Mouse (Mus musculus): ENCODE data around the gene Pde4b.

The Pde4b gene

GRCm38 (mm10) chr4:102557508-102558220 lies 470.3 kb downstream of the Pde4b start:
- no peak for DNase-seq

GRCm38 (mm10) chr4:102558328-102558727 lies 471.0 kb downstream of the Pde4b start:
- DNase-seq = no peak

- DNase-seq = no peak
Observed at GRCm38 (mm10) chr4:102560676-102561280, 473.4 kb downstream of the Pde4b start.

GRCm38 (mm10) chr4:102563273-102563855 lies 476.0 kb downstream of the Pde4b start:
- DNase-seq = no peak

- no peak for DNase-seq
Observed at GRCm38 (mm10) chr4:102564286-102564685, 476.9 kb downstream of the Pde4b start.

- DNase-seq = no peak
Observed at GRCm38 (mm10) chr4:102566421-102566820, 479.1 kb downstream of the Pde4b start.

GRCm38 (mm10) chr4:102567111-102567510 lies 479.8 kb downstream of the Pde4b start:
- DNase-seq = no peak

- no peak for DNase-seq
Observed at GRCm38 (mm10) chr4:102567676-102568254, 480.4 kb downstream of the Pde4b start.

- peak; percentile 43 to 64 for DNase-seq
Observed at GRCm38 (mm10) chr4:102568591-102568990, 481.2 kb downstream of the Pde4b start.

GRCm38 (mm10) chr4:102569101-102569583 lies 481.8 kb downstream of the Pde4b start:
- DNase-seq = peak; percentile 50 to 77

- peak; percentile 68 to 79 for DNase-seq
Observed at GRCm38 (mm10) chr4:102569950-102570765, 482.8 kb downstream of the Pde4b start.

- peak in 1 of 2 experiments; percentile 44 for DNase-seq
Observed at GRCm38 (mm10) chr4:102570766-102571411, 483.5 kb downstream of the Pde4b start.

GRCm38 (mm10) chr4:102572031-102572430 lies 484.7 kb downstream of the Pde4b start:
- peak in 1 of 2 experiments; percentile 29 for DNase-seq

GRCm38 (mm10) chr4:102572591-102572990 lies 485.2 kb downstream of the Pde4b start:
- DNase-seq = no peak

GRCm38 (mm10) chr4:102573361-102573781 lies 486.0 kb downstream of the Pde4b start:
- DNase-seq = no peak

- peak; percentile 13 to 55 for DNase-seq
Observed at GRCm38 (mm10) chr4:102574226-102574625, 486.9 kb downstream of the Pde4b start.

- no peak for DNase-seq
Observed at GRCm38 (mm10) chr4:102574666-102575254, 487.4 kb downstream of the Pde4b start.

- no peak for DNase-seq
Observed at GRCm38 (mm10) chr4:102576109-102576508, 488.8 kb downstream of the Pde4b start.

- no peak for DNase-seq
Observed at GRCm38 (mm10) chr4:102577636-102578035, 490.3 kb downstream of the Pde4b start.

- DNase-seq = no peak
Observed at GRCm38 (mm10) chr4:102579051-102579450, 491.7 kb downstream of the Pde4b start.

GRCm38 (mm10) chr4:102579746-102580145 lies 492.4 kb downstream of the Pde4b start:
- no peak for DNase-seq

Data from thymus, adult 18-20 months (tissue).